Mouse (Mus musculus) testis, postnatal 14 days (tissue): ENCODE measurements around the gene Ppp1r13l.

Experiments used
- DNase-seq: peaks from one replicate; pipeline ENCODE4 v3.0.0; 2021; ENCODE audit warnings: low spot score

Ppp1r13l gene

GRCm38 (mm10) chr7:19359299-19359891 is at the start of gene Ppp1r13l, which contains the start of gene Cd3eap:
Gene Ppp1r13l (plus strand): TSS chr7:19359749.
Gene Cd3eap (minus strand): TSS chr7:19359483.
- DNase-seq = peak; percentile 85

GRCm38 (mm10) chr7:19309884-19310641 is 49.5 kb upstream of the Ppp1r13l start, which contains the start of gene Fosb:
Gene Fosb (minus strand): TSS chr7:19310051.
- DNase-seq = peak; percentile 94

GRCm38 (mm10) chr7:19311991-19312390 is 47.6 kb upstream of the Ppp1r13l start:
- no peak for DNase-seq

- DNase-seq = no peak
Measured at GRCm38 (mm10) chr7:19314033-19314432, 45.5 kb upstream of the Ppp1r13l start.

- no peak for DNase-seq
Measured at GRCm38 (mm10) chr7:19316451-19317161, 42.9 kb upstream of the Ppp1r13l start.

GRCm38 (mm10) chr7:19318201-19318600 is 41.3 kb upstream of the Ppp1r13l start:
- DNase-seq = no peak

- no peak for DNase-seq
Measured at GRCm38 (mm10) chr7:19318676-19319075, 40.9 kb upstream of the Ppp1r13l start.

GRCm38 (mm10) chr7:19319458-19319857 is 40.1 kb upstream of the Ppp1r13l start:
- no peak for DNase-seq

- peak; percentile 91 for DNase-seq
Measured at GRCm38 (mm10) chr7:19319906-19320305, 39.6 kb upstream of the Ppp1r13l start.

- DNase-seq = no peak
Measured at GRCm38 (mm10) chr7:19320637-19321036, 38.9 kb upstream of the Ppp1r13l start.

GRCm38 (mm10) chr7:19321464-19321863 is 38.1 kb upstream of the Ppp1r13l start:
- DNase-seq = no peak

- DNase-seq = no peak
Measured at GRCm38 (mm10) chr7:19322489-19322888, 37.1 kb upstream of the Ppp1r13l start.

GRCm38 (mm10) chr7:19324221-19324620 is 35.3 kb upstream of the Ppp1r13l start:
- no peak for DNase-seq

GRCm38 (mm10) chr7:19325262-19326199 is 34.0 kb upstream of the Ppp1r13l start:
- no peak for DNase-seq

- DNase-seq = peak; percentile 78
Measured at GRCm38 (mm10) chr7:19326359-19326758, 33.2 kb upstream of the Ppp1r13l start.

GRCm38 (mm10) chr7:19327128-19327527 is 32.4 kb upstream of the Ppp1r13l start:
- DNase-seq = peak; percentile 74

GRCm38 (mm10) chr7:19327782-19328181 is 31.8 kb upstream of the Ppp1r13l start:
- DNase-seq = no peak

GRCm38 (mm10) chr7:19328425-19328824 is 31.1 kb upstream of the Ppp1r13l start:
- no peak for DNase-seq

- no peak for DNase-seq
Measured at GRCm38 (mm10) chr7:19331910-19332309, 27.6 kb upstream of the Ppp1r13l start.

- DNase-seq = peak; percentile 54
Measured at GRCm38 (mm10) chr7:19332709-19333352, 26.7 kb upstream of the Ppp1r13l start.

- no peak for DNase-seq
Measured at GRCm38 (mm10) chr7:19335583-19335982, 24.0 kb upstream of the Ppp1r13l start.
